Mouse (Mus musculus): ENCODE data around the gene Smyd3.
"Not testable (repeated sequence)": the region's sequence is repeated elsewhere in the genome, so short reads cannot be mapped to it uniquely, and the experiment has no call there.

Gene Smyd3

DNA sequence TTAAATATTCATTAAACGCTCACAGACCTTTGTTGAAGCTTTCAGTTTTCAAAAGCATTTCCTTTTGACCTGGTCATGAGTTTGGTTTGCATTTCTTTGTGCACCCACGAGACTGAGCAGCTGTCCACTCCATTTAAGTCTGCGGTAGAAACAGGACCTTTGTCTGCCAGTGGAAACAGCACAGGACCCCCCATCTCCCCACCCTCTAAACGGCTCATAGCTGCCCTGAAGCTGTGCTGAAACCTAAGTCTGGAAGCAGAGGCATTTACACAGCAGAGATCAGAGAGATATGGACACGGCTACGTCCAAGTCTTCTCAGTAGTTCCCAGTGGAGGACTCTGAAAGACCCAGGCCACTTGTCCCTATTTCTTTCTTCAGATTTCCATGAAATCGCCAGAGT, 305.5 kb downstream of the Smyd3 start:
- no peak for DNase-seq

DNA sequence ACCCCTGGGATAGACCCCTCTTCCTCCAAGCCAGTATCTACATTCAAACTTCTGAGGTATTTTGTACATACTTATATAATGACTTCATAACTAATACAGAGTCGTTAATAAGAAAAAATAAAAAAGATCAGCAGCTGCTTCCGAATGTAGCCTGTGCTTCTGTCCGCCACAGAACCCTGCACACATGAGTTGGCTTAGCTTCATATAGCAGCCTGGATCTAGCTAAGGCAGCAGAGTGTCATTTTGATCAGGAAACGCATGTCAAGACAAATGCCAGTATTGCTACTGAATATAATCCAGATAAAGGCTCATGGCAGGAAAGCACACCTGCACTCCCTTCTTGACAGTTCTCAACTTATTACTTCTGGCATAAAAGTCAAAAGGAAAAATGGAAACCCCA, 306.5 kb downstream of the Smyd3 start:
- DNase-seq = no peak

DNA sequence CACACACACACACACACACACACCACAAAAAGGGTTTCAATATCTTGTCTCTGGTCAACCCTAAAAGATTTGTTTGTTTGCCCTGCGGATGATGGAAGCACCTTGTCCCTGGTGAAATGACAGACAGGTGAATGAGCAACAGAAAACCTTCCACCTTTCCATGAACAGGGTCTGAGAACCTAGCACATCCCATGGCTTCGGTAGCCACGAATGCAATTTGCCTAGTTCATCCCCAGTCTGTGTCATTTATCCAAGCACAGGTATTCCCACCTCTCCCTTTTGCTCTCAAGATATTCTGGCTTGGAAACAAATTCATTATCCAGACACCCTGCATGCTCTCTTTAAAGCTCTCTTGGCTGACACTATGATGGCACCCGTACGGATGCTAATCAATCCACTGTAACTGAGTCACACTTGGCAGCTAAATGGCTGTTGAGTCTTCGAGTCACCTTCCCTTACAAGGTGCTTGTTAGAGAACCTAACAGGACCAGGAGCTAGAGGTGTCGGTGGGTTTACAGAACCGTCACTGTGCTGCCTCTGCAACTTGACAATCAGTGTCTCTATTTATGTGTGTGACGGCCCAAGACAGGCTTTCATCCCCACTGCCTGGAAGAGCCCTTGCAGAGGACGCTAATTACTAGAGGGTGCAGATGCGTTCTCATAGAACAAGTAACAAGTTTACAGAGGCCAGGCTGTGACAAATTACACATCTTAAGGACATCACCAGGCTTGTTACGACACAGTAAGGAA, 309.8 kb downstream of the Smyd3 start:
- DNase-seq = no peak

DNA sequence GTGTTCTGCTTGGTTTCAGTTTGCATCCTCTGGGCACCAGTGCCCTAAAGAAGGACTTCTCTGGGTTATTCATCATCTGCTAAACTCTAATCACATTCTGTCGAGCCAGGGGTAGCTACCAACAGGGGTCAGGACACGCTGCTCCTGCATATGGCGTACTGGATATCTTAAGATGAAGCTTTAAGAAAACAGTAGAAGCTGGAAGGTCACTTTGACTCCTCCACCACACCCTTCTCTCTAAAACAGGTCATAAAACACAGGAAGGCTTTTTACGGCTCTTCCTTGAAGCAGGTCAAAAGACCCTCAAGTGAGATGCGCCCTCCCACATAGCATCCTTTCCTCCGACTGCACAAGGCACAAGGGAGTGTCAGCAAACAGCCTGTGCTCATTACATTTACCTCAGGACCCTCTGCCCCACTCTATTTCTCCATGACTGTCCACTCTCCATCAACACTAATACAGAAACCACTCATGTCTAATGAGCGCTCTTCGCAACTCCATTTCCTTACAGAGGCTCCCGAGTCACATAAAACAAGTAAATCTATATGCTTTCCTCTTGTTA, 310.6 kb downstream of the Smyd3 start:
- DNase-seq = no peak

DNA sequence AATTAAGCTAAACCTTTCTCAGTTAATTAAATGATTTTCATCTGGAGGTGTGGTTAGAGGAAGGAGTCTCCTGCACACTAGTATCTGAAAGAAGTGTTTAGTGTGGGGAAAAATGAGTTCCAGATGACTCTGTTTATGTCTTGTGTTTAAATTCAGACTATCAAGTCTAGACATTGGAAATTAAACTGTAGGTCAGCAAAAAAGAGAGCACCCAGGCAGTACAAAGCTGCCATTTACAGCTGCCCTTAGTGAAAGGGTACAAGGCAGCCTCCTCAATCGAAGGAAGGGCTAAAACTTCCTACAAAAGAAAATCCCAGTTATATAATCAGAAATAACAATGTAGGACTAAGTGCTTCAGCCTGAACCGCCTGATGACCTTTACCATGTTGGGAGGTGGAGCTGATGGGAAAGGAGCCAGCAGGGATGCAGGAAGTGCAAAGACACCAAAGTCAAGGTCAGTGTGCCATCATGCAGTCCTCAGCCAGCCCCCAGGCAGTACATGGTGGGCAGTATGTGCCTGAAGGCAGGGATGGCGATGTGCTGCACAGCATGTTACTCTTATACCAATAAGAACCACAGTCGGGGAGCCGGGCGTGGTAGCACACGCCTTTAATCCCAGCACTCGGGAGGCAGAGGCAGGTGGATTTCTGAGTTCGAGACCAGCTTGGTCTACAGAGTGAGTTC, 319.2 kb downstream of the Smyd3 start:
- DNase-seq = no peak

DNA sequence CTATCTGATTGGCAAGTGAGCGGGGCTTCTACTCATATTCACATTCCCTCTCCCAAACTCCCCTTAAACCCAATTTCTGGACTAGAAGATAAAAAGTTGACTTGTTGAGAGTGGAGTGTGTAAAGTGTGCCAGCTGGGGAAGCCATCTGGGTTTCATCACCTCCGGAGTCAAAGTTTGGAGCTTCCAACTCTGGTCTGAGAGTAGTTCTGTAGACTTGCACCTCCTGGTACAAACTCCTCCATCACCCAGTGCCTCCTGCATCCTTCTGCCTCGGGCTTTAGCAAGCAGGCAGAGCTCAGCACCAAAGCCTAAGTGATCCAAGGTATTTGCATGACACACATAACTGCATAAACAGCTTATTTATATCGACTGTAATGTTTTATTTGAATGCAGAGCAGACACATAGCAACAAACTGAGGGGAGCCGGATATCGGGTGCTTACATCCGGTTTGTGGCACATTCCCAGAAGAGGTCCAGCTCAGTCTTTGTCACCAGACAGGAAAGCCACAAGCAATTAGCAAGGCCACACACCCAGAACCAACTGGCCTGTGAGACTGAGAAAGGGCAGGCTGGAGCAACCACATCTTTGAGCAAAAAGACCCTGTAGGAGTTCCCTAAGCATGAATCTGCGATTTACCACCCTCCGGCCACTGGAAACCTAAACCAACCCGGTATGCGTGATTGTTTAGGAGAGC, 319.9 kb downstream of the Smyd3 start:
- DNase-seq = no peak

DNA sequence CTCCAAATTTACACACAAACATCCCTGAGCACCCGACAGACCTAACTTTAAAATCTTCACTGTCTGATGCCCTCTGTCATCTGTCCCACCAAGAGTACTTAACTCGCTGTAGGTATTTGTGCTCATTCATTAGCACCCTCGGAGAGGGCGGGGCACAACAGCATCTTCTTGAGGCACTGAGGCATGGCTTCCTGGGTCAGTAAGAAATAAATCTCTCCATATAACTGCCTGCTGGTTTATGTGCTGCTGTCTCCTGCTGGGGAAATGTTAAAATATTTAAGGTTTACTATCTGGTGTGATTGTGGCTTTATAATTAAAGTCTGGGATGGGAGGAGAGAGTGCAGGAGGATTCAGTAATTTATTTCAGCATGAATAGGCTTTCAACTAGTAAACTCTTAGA, 320.7 kb downstream of the Smyd3 start:
- no peak for DNase-seq

DNA sequence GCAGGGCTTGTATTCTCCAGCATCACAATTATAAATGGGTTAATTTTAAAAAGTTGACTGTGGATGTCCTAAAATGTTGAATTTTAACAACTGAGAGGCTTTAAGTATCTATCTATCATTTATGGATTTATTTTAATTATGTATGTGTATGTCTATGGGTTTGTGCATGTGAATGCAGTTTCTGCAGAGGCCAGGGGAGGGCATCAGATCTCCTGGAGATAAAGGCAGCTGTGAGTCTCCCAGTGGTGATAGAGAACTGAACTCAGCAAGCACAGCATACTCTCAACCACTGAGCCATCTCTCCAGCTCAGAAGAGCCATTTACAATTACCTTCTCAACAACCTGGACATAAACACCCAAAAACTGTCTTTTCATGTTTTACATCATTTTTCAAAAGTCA, 321.4 kb downstream of the Smyd3 start:
- DNase-seq = no peak

DNA sequence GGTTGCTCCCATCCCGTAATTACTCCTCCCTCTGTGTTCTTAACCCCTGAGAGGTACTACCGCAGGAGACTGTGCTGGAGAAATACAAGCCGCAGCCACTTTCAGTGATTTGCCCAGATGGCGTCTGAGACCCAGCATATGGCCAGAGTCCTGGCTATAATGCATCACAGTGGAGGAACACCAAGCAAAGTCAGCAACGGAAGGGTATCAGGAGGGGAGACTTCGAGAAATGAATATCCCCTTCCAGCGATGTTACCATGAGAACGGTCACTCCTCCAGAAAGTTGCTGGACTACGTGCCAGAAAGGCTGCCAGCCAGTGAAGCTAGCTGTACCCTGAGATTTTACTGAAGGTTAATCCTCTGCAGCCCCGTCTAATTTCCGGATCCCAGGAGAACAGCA, 325.1 kb downstream of the Smyd3 start:
- no peak for DNase-seq

DNA sequence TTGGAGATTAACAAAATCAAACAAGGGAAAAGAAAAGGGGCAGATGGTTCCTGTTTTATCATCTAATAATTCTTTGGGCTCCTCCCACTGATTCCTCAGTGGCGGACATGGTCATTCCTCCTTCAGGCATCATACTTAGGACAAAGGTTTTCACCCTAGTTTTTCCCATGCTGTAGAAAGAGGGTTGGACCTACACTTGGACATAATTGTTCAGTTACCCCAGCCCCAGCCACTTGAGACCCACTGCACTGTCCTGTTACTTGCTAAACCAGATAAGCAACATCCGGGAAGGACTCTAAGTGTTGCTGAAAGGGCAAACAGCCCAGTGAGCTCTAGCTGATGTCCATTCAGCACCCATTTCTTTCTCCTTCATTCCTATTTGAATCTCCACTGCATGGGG, 327.0 kb downstream of the Smyd3 start:
- DNase-seq = no peak

DNA sequence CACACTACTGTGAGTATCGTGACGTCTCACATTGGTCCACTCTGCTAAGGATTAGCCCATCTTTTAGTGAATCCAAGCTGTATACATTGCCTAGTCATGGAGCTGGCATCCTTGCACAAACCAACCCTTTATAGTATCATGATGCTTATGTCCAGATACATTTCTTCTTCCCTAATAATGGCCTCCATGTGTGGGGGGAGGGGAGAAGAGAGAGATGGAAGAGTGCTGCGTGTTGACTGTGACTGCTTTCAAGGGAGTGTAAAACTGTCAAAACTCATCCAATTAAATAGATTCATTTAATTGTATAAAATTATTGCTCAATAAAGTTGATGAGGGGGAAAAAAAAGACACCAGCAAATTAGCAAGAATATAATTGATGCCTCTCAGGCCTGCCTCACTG, 330.7 kb downstream of the Smyd3 start:
- no peak for DNase-seq

DNA sequence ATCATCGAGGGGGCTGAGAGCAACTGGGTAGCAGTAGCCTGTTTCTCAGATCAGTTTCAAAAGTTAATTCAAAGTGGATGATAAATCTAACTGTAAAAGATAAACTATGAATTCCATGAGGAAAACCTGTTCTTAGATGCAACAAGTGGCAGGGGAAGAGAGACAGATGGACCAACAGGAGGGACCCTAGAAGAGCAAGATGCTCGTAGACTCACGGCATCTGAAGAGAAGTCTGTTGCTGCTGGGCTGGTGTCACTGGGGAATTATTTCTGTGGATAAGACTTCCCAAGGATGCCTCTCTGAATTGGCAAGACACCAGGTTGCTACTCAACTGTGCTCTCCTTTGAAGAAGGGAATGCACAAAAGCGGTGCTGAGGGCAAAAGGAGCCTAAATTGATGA, 333.2 kb downstream of the Smyd3 start:
- peak; percentile 19 for DNase-seq

DNA sequence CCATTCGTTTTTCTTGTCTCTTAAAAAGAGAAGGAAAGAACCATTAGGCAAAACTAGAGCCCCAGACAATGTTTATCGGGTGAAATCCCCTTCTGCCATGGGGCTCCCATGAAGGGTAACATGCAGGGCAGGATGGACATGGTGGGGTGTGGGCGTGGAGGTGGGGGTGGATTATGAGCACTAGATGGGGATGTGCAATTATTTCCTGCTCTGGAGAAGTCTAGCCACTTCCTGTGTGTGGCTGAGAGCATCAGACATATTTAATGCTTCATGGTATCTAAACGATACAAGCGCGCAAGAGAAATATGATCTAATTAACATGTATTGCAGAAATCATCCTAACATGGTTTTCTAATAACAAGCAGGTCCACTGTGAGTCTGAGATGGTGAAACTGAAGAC, 334.3 kb downstream of the Smyd3 start:
- DNase-seq = no peak

DNA sequence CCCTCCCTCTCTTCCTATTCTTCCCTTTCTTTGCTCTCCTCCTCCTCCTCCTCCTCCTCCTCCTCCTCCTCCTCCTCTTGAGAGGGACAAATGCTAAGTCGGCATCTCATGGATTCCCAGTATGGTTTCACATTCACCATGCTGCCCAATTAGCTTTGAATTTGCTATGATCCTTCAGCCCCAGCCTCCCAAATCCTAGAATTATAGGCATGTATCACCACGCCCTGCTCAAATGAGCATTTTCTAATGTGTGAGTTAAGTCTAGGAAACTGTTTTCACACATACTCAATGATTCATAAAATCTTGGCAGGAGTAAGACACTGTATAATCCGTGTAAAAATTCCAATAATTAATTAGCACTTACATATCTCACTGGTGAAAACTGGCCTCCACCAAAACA, 337.3 kb downstream of the Smyd3 start:
- no peak for DNase-seq

DNA sequence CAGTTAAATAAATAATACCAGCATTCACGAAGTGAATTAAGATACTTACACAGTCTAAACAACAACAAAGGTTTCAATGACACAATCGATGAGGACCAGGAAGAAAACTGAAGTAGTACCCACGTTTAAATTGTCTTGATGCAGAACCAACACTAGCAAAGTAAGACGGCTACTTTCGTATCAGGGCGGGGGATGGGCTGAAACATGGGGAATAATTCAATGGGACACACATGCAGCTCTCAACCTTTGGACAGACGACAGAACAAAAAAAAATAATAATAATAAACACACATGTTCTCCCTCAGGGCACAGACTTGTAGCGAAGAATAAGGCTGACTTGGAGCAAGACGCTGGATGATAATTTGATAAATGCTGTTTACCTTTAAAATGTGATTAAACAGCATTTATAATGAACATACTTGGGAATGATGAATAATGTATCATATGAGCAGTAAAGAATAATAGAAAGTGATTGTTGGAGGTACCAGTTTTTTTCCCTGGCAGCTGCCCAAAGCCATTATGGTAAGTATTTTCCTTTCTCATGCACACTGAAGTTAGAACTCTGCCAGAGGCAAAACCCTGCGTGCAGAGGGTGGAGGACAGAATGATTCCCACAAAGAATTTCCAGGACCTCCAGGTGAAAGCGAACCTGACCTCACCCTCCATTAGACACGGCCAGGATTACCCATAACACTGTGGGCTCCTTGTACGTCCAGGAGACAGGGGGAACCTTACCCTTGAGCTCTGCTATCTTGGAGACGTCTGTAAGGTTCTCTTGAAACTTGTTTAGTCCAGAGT, 340.8 kb downstream of the Smyd3 start:
- no peak for DNase-seq

DNA sequence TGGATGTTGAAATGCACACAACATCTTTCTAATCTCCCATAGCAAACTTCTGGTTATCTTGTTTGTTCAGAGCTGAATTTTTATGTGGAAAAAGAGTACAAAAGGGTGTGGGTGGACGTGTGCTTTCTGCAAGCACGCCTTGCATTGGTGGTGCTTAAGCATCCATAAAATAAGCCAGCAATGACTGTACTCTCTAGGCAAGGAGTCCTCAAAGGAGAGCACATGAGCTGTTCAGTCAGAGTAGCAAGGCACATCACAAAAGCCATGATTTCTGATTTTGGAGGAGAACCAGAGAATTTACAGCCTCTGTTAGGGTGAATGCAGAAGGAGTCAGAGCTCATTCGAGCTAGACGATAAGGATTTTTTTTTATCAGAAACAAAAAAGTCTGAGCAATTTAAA, 343.6 kb downstream of the Smyd3 start:
- DNase-seq = no peak

DNA sequence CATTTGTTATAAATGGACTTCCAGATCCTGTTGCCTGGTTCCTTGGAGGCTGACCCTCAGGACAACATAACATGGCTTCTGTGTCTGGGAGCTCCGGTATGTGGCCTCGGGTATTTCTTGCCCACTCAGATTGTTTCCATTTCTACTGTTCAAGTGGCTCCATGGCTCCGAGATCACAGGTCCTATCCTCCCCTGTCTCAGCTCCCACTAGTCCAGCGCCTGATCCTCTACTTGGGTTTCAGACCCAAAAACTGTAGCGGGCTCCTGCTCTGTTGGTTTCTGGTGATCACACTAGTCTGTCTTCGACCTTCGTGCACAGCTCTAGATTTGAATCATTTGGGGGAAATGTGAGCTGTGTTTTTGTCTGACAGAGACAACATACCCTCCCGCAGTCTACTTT, 347.3 kb downstream of the Smyd3 start:
- DNase-seq = no peak

DNA sequence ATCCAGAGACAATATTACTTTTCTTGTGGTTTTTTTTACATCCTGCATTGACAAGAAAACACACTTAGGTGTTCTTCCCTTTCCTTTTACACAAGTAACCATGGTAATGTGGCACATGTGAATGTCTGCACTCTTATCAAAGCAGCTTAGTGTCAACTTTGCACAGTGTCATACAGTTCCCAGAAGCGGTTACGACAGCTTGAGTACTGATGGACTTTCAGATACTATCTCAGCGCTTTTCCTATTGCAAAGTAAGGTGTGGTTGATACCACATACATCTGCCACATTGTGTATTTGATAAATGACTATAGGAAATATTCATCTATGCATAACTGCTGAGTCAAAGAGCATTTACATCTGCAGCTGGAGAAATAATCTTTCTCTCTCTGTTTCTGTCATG, 348.1 kb downstream of the Smyd3 start:
- no peak for DNase-seq

DNA sequence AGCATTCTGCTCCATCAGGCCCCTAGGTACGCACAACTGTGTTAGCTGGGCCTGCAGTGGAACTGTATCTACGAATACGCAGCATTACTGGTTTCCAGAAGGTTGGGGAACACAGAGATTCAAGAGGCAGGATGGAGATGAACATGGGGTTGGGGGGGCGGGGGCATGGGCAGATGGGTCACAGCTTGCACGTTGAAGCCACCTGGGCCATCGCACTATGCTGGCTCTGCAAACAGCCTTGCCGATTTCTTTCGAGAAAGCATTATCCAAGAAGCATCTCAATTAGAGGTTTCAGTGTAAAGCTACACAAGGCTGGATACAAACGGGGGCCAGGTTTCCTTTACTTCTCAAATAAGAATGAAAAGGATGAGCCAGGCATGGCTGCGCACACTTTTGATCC, 348.7 kb downstream of the Smyd3 start:
- no peak for DNase-seq

DNA sequence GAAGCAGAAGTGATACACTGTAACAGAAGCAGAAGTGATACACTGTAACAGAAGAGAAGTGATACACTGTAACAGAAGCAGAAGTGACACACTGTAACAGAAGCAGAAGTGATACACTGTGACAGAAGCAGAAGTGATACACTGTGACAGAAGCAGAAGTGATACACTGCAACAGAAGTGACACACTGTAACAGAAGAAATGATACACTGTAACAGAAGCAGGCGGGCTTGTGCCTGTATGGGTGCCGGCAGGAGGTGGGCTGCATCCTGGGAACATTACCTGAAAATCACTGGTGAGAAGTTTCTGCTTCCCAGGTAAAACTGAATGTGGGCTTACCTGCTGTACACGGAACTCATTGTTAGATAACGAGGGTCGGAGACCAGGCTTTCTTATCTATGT, 353.6 kb downstream of the Smyd3 start:
- not testable (repeated sequence) for DNase-seq

DNA sequence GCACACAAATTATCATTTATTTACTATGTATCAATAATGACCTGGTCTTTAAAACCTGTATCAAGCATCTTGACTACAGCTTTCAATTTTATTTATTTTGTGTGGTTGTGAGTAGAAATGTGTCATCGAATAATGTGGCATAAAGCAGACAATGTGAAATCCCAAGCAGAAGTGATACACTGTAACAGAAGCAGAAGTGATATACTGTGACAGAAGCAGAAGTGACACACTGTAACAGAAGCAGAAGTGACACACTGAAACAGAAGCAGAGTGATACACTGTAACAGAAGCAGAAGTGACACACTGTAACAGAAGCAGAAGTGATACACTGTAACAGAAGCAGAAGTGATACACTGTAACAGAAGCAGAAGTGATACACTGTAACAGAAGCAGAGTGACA, 355.1 kb downstream of the Smyd3 start:
- not testable (repeated sequence) for DNase-seq

DNA sequence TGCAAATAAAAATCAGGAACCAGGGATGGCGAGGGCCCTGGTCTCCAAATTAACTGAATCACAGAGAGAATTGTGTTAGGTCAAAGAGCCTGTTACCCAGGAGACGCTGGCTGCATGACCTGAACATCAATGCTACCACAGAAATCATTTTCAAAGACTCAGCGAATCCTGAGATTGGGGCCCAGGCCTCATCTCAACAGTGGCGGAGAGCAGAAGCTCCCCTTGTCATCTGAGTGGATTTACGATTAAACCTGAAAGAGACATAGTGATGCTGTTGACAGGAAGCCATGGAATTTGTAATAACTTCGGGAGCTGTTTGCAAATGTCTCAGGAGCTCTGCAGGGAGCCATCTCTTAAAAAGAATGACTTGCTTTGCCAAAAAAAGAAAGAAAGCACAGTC, 355.9 kb downstream of the Smyd3 start:
- no peak for DNase-seq

DNA sequence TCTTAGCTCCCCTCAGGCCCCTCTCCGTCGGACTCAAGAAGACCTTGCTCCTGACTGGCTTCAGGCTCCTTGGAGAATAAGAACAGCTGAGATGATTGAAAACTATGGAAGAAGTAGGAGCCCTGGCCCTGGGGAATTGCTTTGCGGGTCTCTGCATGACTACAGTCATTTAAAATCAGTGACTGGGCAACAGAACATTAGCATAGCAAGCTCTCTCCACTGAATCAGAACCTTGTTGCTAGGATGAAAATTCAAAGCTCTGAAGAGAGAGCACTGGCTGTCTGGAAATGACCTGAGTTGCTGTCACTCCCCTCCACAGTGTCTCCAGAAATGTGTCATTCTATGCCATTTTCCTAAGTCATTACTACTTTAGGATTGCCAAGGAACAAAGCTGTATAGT, 357.1 kb downstream of the Smyd3 start:
- no peak for DNase-seq
